Mouse (Mus musculus): ENCODE results near the gene Pfdn4.
A peak's percentile ranks its signal among the peaks of the same experiment; 100 is the strongest.

Gene Pfdn4

DNA sequence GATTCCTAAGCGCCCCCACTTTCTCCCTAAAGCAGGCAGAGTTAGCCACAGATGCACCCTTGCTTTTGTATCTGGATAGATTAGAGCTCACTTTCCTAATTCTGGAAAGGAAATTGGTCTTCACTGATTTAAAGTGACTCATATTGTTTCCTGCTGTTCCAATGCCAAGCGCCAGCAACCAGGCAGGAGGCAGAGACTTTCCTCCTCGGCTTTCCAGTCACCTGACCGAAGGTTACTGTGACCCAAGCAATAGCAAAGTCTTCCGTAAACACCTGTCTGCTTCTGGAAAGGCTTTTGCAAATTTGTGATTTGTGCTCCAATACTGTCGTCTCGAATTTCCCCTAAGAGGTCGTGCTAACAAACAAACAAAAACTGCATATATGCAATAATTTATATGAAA is 1.8 kb downstream of the Pfdn4 start:
- DNase-seq (ENCODE audit: low spot score), result no peak

GRCm38 (mm10) chr2:170503343-170503742 is 7.1 kb downstream of the Pfdn4 start:
- DNase-seq (ENCODE audit: low spot score), result no peak

DNA sequence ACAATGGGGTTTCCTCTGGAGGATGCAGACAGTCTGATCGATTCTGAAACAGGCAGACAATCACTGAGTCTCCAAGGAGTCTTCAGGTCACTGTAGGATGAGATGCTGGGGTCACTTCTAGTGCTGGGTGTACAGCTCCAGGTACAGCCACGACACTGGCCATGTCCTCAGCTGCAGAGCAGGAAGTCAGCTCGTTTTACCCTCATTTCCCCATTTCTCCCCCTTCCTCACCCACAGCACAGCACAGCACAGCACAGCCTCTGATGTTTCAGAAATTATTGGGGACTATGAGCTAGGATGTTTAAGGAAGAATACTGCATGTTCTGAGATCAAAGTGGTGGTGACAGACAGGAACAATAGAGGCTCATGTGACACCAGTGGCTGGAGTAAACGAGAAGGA is 7.8 kb downstream of the Pfdn4 start:
- no peak for DNase-seq (ENCODE audit: low spot score)

DNA sequence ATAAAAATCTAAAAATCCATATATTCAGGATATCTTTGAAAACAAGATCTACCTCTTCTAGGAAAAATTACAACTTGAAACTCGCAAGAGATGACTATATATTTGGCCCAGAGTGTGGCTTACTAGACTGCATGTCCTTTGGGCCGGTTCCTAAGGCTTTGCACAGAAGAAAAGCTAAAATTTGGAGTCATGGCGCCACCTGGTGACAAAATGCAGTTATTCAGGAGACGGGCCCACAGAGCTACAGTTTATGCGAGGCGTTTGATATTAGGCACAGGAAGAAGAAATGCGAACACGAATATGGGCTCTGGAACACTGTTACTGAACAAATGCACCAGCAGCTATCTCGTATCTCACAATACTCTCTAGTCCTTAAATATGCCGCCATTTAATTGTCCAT is 11.5 kb downstream of the Pfdn4 start:
- peak; percentile 75 for DNase-seq (ENCODE audit: low spot score)

DNA sequence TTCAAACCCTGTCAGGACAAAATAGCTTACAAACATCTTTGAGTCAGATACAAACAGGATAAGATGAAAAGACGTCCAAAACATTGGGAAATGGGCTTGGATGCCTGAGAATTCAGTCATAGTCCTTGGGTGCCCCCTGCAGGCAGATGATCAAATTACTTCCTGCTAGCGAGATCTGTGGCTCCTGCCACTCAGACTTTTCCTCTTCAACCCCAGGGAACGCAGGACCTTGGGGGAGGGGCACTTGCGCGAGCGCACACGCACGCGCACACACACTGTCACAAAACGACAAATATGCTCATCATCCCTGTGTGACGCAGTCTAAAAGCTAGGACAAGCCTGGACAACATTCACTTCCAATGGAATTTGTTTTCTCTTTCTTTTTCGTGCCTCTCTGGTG is 12.6 kb downstream of the Pfdn4 start:
- DNase-seq (ENCODE audit: low spot score), result peak; percentile 88

DNA sequence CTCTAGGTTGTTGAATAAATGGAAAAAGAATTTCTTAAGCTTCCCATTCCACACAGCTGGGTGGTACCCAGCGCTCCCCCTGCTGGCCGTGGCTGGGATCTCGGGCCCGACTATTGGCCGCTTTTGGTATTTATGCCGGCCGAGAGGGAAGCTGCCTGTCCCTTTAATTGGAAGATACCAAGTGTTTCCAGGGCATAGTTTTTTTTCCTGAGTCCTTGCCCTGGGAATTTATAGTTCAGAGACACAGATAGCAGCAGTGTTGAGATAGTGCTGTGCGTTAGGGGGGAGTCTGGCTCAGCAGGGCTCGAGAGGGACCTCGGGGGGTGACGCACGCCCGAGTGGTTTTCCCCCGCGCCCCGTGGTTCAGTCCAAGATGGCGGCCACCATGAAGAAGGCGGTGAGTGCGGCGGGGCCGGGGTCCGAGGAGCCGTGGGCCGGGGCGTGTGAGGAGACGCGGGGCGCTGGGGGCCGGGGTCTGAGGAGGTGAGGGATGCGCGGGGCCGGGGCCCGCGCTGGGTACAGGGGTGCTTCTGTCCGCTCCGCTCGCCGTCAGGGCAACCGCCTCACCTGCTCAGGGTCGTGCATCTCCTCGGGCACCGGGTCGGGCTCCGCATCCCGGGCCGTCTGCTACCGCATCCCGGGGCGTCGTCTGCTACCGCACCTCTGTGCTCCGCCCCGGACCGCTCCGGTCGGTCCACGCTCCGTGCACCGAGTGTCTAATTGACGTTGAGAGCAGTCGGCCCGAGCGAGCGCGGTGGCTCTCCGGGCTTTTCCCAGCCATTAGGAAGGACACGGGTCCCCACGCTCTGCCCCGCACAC is 15.1 kb downstream of the Pfdn4 start:
- peak; percentile 93 for DNase-seq (ENCODE audit: low spot score)

GRCm38 (mm10) chr2:170513756-170514155 is 17.5 kb downstream of the Pfdn4 start:
- no peak for DNase-seq (ENCODE audit: low spot score)

DNA sequence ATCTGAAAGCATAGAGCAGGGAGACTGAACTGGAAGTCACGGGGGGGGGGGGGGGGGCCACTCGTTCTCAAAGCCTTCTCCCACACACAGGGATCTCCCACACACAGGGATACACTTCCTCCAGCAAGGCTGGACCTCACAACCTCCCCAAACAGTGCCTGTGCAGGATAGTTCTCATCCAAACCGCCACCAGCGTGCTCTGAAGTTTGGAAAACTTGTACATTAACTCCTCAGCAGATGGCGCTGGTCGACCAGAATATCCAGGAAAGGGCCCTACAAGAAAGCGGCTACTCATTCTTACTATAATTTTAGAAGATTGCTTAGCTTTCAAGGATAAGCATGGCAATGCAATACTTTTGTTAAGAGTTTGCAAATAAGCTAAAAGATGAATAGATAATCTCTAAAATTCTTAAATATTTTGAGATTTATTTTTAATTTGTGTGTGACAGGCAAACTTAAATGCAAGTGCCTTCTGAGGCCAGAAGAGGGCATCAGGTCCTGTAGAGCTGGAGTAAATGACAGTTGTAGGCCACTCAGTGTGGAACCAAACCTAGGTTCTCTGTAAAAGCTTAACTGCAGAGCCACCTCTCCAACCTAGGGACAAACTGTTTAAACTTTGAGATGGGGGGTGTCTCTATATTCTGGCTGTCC is 24.2 kb downstream of the Pfdn4 start:
- DNase-seq (ENCODE audit: low spot score), result peak; percentile 30

- no peak for DNase-seq (ENCODE audit: low spot score)
Measured at GRCm38 (mm10) chr2:170526513-170526912, 30.3 kb downstream of the Pfdn4 start.

DNA sequence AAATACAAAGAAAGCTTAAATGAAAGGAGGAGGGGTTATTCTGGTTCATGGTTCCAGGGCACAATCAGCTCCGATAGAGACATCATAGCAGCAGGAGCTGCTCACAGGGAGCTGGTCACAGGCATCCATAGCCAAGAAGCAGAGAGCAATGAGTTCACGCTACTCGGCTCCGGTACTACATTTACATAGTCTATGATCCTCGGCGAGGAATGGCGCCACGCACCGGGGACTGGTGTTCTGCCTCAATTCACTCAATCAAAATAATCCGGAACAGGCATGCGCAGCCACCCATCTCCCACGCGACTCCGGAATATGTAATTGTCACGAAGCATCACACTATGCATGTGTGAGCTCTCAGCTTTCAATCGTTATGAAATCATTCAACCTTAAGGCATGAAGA is 31.8 kb downstream of the Pfdn4 start:
- no peak for DNase-seq (ENCODE audit: low spot score)

DNA sequence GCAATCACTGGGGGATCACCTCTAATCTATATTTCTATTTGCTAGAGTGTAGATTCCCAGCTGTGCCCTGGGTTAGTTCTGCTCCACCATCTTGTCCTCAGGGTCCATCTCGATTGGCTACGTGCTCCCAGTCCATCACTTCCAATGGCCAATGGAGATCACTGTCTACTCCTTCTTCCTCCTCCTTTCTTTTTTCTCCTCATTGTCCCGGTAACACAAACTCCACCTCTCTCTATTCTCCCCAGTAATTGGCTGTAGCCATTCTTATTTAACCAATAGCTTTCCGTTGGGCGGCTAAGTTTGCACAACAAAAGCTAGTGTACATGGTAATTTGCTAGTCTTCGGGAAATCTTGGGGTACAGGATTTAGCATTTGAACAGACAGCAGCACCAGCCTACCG is 33.5 kb downstream of the Pfdn4 start:
- DNase-seq (ENCODE audit: low spot score), result no peak

DNA sequence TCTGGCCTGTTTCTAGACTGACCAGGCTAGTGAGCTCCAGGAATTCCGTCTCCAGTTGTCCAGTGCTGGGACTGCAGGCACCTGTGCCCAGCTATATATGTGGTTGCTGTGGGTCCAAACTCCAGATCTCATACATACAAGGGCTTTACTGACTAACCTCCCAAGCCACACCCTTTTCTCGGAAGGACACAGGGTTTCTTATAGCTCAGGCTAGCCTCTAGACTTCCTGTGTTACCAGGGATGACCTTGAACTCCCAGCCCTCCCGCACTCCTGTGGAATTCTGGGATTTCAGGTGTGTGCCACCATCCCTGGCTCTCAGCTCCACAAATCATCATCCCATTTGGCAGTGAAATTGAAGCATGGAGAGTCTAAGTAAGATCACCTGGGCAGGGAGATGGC is 34.0 kb downstream of the Pfdn4 start:
- no peak for DNase-seq (ENCODE audit: low spot score)

GRCm38 (mm10) chr2:170534116-170534802 is 38.0 kb downstream of the Pfdn4 start:
- DNase-seq (ENCODE audit: low spot score), result no peak

DNA sequence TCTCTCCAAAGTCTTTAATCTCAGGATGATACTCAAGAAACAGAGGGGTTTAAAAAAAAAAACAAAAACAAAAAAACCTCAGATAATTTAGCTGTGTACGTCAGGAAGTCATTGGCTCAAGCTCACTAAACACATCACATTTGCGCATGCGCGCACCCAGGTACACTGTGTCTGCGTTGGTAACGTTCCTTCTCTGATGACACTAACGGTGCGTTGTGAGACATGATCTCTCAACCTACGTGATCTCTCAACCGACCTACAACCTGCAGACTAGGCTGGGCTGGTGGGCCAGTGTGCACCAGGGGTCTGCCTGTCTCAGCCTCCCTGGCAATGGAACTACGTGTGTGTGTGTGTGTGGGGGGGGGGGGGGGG is 38.6 kb downstream of the Pfdn4 start:
- no peak for DNase-seq (ENCODE audit: low spot score)

DNA sequence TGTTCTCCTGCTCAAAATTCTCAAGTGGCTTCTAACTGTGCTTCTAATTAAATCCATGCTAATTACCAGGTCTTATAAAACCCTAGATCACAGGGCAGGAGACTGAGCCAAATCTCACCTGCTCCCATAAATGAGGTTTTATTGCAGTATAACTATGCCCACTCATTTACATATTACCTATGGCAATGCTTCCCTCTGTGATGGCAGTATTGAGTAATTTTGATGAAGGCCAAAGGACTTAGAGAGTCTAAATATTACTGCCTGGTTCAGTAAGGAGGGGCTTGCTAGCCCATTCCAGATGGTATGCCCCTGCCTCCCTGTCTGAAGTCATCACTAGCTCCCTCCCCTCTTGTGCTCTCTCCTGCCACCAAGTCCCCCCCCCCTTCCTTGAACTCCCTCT is 39.6 kb downstream of the Pfdn4 start:
- DNase-seq (ENCODE audit: low spot score), result no peak

DNA sequence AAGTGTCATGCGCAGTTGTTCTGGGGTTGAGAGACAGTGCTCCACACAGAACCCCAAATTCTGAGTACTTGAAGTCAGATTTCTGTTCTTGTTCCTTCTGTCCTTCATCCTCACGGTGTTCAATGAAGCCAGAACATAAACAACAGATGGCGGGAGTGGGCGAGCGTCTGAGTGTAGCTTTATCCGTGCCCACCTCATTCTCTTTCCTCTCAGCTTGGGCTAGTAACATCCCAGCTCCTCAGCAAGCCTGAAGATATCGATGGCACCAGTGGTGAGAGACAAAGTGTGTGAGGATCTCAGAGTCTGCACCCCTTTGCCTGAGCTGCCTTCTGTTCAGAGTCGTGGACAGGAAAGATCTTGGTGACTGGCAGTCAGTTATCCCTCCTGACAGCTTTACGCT is 43.0 kb downstream of the Pfdn4 start:
- no peak for DNase-seq (ENCODE audit: low spot score)

DNA sequence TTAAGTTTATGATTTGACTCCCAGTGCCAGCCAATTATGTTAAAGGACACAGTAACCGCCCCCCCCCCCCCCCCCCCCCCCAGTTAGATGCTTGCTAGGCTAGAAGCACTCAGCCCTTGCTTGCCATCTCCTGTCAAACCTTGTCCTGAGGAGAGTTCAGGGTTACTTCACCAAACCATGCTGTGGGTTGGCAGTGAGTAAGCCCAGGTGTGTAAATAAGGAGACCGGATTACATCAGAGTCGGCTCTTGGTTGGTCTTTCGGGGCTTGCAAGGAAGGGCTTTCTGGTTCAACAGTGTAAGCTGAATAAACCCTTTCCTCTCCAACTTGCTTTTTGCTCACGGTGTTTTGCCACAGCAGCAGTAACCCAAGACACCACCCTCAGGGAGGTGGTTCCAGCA is 47.4 kb downstream of the Pfdn4 start:
- DNase-seq (ENCODE audit: low spot score), result no peak

- no peak for DNase-seq (ENCODE audit: low spot score)
Measured at GRCm38 (mm10) chr2:170544159-170544558, 47.9 kb downstream of the Pfdn4 start.

DNA sequence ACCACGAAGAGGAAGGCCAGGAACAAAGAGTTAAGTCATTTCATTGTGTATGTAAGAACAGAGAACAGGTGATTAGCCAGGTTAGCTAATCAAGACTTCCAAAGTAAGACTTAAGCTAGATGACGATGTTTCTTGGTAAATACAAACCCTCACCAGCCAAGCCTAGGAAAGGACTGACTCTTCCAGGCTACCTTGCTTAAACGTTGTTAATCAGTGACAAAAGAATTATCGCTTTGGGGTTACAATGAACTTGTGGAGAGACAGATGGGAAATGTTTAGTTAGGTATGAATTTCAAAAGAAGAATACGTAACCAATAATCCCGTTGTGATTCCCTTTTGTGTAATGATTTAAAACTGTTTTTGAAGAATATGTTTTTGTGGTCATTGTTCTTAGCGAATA is 48.7 kb downstream of the Pfdn4 start:
- no peak for DNase-seq (ENCODE audit: low spot score)

GRCm38 (mm10) chr2:170545745-170546144 is 49.5 kb downstream of the Pfdn4 start:
- DNase-seq (ENCODE audit: low spot score), result no peak

DNA sequence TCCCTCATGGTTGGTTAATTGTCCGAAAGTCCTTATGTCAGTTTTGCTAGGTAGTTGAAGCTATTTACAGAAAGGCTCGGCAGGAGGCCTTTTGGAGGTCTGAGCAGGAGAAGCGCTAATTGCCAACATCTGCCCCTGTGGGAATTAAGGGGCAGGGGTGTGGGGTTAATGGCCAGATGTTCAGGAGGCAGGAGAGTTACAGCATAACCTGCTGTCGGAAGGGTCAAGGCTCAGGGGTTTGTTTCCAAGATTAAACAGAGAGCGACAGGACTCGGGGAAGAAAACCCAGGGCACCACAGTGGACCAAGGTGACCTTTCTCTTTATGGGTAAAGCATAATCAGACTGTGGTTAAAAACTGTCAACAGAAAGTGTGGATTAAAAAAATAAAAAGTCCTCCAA is 51.3 kb downstream of the Pfdn4 start:
- no peak for DNase-seq (ENCODE audit: low spot score)

- DNase-seq (ENCODE audit: low spot score), result no peak
Measured at GRCm38 (mm10) chr2:170548046-170548445, 51.8 kb downstream of the Pfdn4 start.

DNA sequence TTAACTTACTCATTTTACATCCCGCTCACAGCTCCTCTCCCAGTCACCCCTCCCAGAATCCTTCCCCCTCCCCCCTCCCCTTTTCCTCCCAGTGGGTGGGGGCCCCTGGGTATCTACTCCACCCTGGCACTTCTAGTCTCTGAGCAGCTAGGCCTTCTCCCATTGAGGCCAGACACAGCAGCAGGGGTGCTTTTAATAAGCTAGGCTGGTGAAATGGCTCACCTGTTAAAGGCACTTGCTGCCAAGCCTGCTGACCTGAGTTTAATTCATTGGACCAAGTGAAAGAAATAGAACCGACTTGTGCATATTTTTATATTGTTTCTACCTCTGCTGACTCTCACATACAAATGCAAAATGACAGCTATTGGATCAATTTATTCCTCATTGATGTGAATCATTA is 52.9 kb downstream of the Pfdn4 start:
- DNase-seq (ENCODE audit: low spot score), result no peak

Data from urinary bladder, postnatal 25 days (tissue).